Mouse (Mus musculus): Measurements from ENCODE around the gene Ccdc97. TPM values are rescaled to one million over a fixed set of nuclear protein-coding genes. Genes with fewer than 3 reads are reported as not detected.
"Not testable (repeated sequence)": the region's sequence is repeated elsewhere in the genome, so short reads cannot be mapped to it uniquely, and the experiment has no call there.

The Ccdc97 gene
- 10 to 100 TPM; 55.0 to 56.6 TPM for total RNA-seq (2021)
- long read RNA-seq, experiment 1, transcript Ccdc97-201 (5 exons, 3,032 nt) = major isoform, 20 of 33 reads
- long read RNA-seq, experiment 1, partial matches to known transcripts = 1 of 33 reads
- long read RNA-seq, experiment 1, other reads (novel, unspliced or antisense) = 12 of 33 reads
- long read RNA-seq, experiment 2, partial matches to known transcripts = 0 of 7 reads
- long read RNA-seq, experiment 2, other reads (novel, unspliced or antisense) = 4 of 7 reads

DNA sequence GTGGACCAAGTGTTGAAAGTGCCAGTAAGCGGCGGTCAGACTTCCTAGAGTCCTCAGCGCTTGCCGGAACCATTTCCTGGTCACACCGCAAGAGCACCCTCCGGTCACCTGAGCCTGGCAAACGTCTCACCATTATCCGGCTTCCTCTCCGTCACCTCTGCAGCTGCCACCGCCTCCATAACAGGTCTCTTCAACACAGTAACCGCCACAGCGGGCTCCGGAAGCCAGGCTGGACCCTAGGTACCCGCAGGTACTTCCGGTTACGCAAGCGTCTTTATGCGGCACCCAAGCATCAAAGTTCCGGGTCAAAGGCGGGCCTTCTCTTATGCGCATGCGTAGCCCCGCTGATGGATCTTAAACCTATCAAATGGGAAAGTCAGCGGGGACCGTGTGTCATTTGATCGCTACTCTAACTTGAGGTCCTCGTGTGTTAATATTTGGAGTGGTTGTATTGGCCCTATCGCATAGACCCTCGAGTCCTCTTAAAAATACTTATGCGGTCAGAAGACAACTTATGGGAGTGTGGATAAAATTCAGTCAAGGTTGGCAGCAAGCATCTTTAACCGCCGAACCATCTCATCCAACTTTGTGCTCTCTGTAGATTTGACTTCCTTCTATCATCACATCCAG is at the start of gene Ccdc97:
Ccdc97 (minus strand) TSS at position 301 of the 630 bp plus-strand sequence.
- DNase-seq = peak; percentile 96

DNA sequence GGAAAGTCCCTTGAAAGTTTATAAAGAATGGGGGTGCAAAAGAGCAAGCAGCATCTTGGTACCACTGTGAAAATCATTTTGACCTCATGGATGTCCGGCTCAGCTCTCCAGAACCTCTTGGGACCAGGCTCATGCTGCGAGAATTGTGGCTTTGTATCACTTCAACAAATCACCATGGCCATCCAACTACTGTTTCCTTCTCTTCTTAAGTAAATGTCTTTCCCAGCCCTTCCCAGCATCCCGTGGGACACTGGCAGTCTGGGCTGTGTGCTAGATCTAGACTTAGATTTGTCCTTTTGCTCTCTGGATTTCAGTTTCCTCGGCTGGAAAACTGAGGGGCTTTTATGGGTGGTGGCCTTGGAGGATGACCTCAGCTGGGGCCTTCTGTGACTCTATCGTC is 49.3 kb upstream of the Ccdc97 start:
- DNase-seq = peak in 1 of 2 experiments; percentile 47

DNA sequence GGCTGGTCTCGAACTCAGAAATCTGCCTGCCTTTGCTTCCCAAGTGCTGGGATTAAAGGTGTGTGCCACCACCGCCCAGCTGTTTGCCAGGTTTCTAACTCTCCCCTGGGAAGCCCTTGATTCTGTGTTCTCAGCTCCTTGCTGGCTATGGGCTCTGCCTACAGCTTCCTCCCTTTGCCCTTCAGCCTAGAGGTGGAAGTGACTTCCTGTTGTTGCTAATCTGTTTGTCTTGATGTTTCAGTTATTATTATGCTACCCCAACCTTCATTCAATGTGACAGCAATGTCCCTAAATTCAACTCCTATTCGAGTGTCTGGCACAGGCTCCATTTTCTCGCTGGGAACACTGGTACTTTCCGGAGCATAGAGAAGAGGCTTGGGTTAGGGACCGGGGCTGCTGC is 47.2 kb upstream of the Ccdc97 start:
- DNase-seq = no peak

DNA sequence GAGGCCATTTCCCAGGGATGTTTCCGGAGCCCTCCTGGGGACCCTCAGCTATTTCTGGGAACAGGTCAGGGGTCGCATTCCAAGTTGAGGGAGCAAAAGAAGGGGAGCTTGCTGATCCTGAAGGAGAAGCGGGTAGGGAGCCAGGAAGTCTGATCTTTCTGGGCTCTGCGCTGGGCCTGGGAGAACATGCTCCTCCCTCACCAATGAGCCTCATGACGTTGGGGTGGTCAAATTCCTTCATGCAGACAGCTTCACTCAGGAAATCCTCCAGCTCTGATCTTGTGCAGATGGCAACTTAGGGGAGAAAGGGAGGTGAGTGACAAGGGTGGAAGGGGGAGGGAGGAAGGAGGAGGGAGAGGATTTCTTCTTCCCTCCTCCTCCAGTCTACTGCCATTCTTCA is 45.3 kb upstream of the Ccdc97 start:
- no peak for DNase-seq

DNA sequence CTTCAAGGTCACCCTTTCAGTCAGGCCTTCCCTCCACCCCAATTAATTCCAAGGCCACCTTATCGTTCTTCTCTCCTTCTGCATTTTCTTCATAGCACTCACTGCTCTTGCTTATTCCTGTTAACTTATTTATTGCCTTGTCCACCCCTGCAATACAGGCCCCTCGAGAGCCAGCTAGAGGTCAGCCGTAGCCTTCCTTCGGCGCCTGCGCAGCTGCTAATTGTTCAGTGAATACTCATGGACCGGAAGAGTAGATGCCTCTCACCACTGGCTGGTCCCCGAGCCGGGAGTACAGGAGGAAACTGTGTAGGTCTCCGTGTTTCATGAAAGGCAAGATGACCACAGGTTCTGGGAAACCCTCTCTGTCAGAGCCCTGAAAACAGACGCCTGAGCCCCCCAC is 44.8 kb upstream of the Ccdc97 start:
- no peak for DNase-seq

DNA sequence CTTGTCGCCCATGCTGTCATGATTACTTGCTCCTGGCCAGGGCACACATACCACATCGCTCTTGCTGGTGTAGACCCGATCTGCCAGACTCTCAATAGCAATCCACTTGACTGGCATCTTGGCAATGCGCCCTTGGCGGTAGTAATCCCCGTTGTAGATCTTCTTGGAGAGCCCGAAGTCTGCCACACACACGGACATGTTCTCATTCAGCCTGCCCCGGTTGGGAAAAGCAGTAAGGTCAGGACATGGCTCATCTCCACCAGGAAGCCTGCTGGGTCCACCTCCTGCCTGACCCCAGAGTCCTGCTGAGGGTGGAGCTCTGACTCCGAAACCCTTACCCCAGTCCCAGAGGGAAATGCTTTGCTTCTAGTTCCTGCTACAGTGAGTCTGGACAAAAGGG is 42.5 kb upstream of the Ccdc97 start:
- peak; percentile 52 to 65 for DNase-seq

DNA sequence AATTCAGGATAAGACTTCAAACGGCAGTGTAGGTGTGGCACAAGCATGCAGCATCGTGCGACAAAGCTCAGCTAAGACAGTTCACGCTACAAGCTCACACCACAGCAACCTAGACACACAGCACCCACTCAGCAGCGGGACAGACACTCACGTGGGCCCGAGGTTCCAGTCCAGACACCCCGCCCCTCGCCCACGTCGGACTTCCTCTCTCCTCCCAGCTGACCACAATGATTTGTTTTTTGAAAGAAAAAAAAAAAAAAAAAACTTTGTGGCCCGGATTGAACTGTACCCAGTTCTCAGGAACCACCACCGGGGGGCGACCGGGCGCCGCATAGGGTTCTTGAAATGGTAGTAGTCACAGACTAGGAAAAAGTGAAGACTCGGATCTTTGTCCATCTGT is 37.1 kb upstream of the Ccdc97 start:
- DNase-seq = peak; percentile 94 to 96

DNA sequence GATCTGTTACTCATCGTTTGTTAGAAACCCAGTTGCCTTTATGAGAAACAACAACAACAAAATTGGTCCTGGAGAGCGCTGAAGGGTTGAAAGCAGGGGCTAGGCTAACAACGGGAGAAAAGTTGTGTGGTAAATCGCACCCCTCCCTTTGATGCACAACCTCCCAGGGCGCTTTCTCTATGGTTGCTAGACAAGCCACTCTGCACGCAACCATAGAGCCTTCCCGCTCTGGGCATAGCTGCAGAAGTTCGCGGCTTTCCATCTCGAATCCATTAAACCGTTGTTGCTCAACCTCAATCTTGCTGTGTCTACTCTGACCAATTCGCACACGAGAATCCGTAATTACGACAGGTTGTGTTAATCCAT is 36.6 kb upstream of the Ccdc97 start:
- no peak for DNase-seq

DNA sequence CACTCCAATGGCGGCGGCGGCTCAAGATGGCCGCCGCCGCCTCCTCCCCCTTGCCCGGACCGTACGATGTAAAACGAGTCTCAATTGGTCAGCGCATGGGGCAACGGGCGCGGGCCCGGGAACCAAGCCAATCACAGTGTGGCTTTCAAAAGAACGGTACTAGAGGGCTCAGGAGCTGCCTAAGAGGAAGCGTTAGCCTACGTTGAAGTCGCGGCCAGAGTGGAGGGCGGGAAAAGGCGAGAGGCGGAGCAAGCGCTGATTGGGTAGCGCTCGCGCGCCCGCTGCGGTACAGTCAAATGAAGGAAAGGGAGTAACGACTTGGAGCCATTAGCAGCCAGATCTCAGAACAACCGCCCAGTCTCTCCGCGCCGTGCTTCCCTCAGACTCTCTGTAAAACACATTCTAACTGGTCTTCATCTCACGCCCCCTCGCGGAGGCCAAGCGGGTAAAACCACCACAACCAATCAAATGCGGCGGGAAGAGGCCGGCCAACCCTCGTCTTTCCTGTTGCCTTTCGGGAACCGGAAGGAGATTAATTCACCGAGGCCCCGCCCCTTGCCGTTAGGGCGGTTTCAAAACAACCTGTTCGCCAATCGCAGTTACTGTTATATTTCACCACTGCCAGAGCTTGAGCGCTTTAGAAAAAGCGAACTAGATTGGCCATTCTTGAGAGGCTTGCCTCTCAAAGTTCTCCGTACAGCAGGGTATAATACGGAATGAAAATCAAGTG is 36.0 kb upstream of the Ccdc97 start, which contains the start of gene Hnrnpul1:
Hnrnpul1 (minus strand) TSS at position 20 of the 730 bp plus-strand sequence.
- DNase-seq = peak; percentile 99

DNA sequence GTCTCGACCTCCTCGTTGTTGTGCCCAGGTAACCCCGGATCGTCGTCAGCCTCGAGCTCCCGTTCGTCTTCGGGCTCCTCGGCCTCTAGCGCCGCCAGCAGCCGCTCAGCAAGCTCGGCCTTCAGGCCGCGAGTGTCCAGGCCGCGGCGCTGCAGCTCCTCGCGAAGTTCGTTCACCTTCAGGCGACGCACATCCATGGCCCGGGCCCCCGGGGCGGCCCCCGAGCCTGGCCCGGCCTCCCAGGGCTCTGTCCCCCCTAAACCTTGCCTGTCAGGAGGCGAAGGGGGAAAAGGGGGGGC is 35.5 kb upstream of the Ccdc97 start:
- no peak for DNase-seq

DNA sequence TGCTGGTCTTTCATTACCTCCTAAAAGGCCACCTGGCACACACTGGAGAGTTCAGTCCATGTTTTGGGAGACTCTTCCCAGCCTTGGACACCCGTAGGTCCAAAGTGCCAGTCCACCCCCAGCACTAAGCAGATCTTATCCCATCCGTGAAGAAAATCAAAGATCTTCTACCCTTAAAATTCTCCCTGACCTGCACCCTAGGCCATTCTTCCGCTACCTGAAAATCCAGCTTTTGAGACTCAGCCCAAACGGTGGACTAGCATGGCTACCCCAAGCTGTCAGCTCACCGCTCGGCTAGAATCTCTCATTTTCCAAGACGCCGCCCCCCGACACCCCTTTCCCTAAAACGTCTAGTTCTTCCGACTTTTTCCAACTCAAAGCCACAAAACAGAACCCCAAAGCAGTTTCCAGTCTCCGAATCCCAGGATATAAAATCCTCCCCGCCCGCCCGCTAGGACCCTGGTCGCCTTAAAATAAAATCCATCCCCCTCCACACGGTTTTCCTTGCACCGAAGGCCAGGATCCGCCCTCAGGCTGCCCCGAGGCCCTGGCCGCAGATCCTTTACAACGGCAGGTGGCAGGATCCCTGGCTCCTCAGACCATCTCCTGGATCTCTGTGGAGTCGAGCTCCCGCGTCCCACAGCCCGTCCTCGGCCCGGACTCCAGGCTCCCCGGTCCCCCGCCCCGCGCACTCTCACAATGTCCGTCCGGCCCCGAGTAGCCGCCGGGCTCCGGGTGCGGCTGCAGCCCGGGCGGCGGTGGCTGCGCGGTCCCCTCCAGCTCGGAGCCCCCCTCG is 35.0 kb upstream of the Ccdc97 start:
- DNase-seq = no peak

DNA sequence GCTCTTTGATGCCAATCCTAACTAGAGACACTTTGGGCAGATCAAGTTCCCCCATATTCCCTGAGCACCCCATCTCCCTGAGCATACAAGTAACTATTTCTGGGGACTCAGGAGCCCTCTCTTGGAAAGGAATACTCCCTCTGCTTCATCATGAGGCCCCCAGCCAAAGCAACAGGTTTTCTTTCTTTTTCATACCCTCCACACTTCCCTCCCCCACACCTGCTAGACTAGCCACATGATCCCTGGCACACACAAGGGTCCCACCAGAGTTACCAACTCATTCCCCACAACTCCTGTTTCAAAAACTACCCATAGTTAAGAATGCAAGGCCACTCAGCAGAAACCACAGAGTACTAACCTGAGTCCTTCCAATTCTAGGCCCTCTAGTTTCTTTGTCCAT is 34.2 kb upstream of the Ccdc97 start:
- DNase-seq = no peak

DNA sequence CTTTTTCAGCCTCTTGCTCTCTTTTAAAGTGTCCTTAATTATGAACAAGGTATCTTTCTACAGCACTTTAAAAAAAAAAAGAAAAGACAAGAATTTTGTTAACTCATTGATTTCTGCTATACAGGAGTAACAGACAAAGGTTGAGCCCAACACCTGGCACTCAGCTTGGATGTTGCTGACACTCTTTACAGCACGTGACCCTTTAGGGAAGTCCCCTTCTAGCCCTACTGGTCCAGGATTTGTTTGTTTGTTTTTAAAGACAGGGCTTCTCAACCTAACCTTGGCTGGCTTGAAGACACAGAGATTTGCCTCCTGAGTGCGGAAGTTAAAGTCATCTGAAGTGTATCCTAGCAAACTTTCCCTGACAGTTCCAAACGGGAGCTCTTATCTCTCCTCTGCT is 28.0 kb upstream of the Ccdc97 start:
- DNase-seq = no peak

DNA sequence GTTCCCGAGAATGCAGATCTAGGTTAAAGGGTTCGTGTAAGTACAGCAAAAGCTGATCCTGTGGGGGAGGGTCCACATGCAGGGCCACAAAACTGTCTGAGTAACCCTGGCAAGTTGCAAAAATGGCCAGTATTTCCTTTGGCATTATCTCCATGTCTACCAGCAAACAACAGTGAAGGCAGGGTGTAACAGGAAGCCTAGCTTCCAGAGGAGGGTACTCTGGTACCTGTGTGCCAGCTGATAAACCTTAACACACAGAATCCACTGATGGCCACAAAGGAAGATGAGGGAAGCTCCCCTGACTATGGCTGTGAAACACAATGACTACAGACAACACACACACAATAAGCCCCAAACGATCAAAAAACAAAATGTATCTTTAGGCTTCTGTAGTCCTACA is 19.4 kb upstream of the Ccdc97 start:
- DNase-seq = no peak

DNA sequence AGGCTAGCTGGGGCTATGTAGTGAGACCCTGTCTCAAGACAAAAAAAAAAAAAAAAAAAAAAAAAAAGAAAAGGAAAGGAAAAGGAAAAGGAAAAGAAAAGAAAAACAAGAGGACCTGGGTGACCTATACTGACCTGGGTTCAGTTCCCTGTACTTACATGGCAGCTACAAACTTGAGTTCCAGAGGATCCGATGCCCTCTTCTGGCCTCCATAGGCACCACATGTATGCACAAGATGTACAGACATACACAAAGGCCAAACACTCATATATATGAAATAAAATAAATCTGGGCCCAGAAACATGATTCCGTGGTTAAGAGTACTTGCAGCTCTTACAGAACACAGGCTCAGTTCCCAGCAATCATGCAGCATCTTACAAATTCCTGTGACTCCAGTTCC is 18.0 kb upstream of the Ccdc97 start:
- no peak for DNase-seq

DNA sequence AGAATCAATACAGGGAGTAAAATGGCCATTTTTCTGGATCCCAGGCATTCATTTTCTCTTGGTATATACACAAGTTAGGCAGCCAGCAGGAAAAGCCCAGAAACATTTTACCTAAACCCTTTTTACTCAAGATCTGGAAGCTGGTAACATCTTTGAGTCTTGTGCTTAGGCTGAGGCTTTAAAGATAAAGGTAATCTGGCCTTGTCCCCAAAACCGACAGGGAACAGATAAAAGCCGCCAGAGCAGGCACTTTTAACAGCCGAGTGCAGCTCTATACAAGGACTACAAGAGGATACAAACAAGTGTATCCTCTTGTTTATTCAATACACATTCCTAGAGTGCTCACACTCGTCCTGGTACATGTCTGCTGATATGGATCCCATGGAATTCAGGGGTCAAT is 16.1 kb upstream of the Ccdc97 start:
- DNase-seq = no peak

DNA sequence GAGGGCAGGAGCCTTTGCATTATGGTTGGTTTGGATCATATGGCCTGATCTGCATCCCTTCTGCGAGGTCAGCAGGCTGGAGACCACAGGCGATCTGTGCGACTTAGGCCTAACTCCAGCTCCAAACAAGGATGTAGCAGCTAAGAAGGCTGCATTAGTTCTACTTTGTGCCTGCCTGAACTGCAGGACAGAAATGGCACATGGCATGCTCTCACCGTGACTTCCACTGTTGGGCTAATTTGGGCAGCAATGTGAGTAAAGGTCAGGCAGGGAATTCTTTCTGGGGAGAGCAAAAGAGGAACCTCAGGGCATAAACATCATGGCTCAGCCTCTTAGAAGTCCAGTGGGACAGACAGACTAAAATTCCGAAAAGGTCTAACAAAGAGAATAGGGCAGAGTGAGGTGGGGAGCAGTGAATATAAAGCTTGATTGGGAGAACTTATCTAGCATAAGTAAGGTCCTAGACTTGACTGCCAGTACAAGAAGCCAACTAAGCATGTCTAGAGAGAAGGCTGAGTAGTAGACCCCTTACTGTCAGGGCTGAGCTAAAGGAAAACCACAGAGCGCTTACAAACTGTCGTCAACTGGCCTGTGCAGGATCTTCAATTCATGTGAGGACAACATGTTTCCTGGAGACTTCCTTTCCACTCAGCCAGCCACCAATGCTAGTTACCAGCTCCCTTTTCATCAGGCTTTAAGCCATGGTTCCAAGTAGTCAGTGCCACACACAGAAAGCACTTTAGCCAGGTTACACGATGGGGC is 12.6 kb upstream of the Ccdc97 start:
- peak; percentile 39 to 53 for DNase-seq

DNA sequence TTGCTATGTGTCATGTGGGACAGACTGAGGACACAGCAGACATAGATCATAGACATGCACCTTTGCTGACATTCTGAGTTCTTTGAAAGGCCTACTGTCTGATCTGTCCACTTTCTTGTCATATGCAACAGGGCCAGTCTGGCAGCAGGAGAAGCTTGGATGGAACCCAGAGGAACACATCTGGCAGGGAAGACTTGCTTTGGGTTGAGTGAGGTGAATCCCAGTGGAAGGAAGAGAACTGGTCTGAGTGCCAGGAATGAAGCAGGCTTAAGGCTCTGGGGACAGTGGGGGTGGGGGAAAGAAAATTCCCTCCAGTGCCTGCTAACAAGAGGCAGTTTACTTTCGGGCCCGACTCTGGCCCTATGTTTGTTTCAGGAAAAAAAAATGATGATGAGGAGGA is 11.0 kb upstream of the Ccdc97 start:
- DNase-seq = peak; percentile 76 to 82

DNA sequence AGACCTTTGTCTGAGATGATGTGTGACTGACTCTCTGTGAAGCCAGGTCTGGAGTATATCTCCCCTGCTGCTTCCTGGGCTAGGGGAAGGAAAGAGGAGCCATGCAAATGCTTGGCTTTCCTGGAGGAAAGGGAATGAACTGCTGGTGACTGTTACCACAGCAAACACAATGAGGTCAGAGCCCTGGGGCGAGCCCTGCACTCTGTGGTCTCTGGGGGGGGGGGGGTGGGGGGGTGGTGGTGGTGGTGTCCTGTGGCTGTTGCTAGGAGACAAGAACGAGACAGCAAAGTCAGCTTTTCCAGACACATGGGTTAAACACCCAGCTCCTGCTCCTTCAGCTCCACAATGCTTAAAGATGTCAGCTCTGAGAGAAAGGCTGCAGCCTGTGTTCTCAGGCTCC is 10.5 kb upstream of the Ccdc97 start:
- no peak for DNase-seq

DNA sequence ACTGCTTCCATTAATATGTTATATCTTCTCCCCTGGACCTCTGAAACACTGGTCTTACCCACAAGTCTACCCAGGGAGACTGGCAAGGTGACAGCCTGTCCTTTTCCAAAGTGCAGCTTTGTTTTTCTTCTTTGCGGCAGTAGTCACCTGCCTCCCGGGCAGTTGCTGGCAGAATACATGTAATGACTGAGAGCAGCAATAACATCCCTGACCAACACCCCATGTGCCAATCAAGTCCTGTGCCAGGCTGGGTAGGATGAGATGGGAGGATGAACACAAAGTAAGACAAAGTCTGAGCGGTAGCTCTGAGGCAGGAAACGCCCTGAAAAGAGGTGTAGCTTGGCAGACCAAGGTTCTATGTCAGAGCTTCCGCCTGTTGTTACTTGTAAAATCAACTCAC is 8.9 kb upstream of the Ccdc97 start:
- DNase-seq = no peak

DNA sequence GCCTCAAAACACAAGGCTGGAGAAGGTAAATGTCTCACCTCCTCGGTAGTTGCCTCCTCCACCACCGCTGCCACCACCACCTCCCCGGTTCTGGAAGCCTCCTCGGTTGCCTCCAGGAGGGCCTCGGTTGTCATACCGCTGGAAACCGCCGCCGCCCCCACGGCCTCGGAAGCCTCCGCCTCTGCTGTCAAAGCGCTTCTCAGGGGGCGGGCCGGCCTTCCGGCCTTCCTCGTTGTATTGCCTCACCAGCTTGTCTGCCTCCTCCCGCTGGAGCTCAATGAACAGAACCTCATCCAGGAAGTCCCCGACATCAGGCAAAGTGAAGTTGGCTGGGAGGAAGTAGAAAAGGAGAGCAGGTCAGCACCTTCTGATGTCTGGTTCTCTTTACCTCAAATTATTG is 7.0 kb upstream of the Ccdc97 start:
- DNase-seq = no peak

DNA sequence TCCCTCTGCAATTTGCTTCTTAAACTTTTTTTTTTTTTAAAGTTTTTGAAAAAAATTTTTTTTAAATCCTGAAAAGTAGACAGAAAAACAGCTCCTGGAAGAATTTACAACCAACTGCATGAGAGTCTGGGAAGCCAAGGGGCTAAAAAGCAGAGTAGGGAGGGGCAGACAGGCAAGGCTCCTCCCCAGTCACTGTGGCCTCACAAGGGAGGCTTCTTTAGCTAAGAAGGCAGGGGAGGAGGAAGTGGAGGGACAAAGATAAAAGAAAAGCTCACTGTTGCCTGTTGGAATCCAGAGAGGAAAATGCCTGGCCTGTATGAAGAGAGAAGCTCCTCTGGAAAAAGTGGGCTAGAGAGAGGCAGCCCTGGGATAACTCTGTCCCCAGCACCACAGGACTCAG is 2.9 kb upstream of the Ccdc97 start:
- not testable (repeated sequence) for DNase-seq

Data from heart, adult 18-20 months (tissue).